Mouse (Mus musculus): Measurements from ENCODE around the gene Uqcr11. TPM values are rescaled to one million over a fixed set of nuclear protein-coding genes. Genes with fewer than 3 reads are reported as not detected.
A peak's percentile ranks its signal among the peaks of the same experiment; 100 is the strongest.

Uqcr11 gene
- polyA plus RNA-seq, 1 experiment from 2014 or later, result 659 TPM

- no peaks in the 10 kb centered on the region for H3K9me3 ChIP-seq (replicated peaks)
- H3K36me3 ChIP-seq, result no peaks in the 10 kb centered on the region
- peaks cover 12% of the 10 kb centered on the region; the same call in 1 of the 2 replicates for H3K4me1 ChIP-seq
- 2% methylated on average over 12 of the region's 12 CpGs for WGBS
- H3K27ac ChIP-seq (replicated peaks), result peak overlapping the region; percentile 60
- peak overlapping the region; percentile 35 for H3K4me3 ChIP-seq (replicated peaks)
- no peak overlapping the region for H3K9ac ChIP-seq
- ATAC-seq (ENCODE audit: insufficient number of reproducible peaks, low FRiP score, low TSS enrichment, low read depth), result peak; percentile 85
- peaks cover 4% of the 10 kb centered on the region; the same call in 1 of the 2 replicates for H3K27me3 ChIP-seq
- H3K4me2 ChIP-seq (replicated peaks), result peak overlapping the region; percentile 35
These were observed 35.1 kb downstream of the Uqcr11 start for GRCm38 (mm10) chr10:80371411-80371966.

- Histone ChIP-seq H3K9me3 (replicated peaks) (no peaks in the 10 kb centered on the region), H3K27ac (replicated peaks) (no peak overlapping the region), H3K4me3 (replicated peaks) (no peak overlapping the region), H3K4me1 (peaks cover 12% of the 10 kb centered on the region; the same call in 1 of the 2 replicates), H3K36me3 (no peaks in the 10 kb centered on the region), H3K9ac (no peak overlapping the region), H3K27me3 (peaks cover 4% of the 10 kb centered on the region; the same call in 1 of the 2 replicates), H3K4me2 (replicated peaks) (no peak overlapping the region)
- ATAC-seq (ENCODE audit: insufficient number of reproducible peaks, low FRiP score, low TSS enrichment, low read depth), result no peak
- 81% methylated on average over 21 of the region's 21 CpGs for WGBS
These were observed 36.5 kb downstream of the Uqcr11 start for GRCm38 (mm10) chr10:80369995-80370747.

DNA sequence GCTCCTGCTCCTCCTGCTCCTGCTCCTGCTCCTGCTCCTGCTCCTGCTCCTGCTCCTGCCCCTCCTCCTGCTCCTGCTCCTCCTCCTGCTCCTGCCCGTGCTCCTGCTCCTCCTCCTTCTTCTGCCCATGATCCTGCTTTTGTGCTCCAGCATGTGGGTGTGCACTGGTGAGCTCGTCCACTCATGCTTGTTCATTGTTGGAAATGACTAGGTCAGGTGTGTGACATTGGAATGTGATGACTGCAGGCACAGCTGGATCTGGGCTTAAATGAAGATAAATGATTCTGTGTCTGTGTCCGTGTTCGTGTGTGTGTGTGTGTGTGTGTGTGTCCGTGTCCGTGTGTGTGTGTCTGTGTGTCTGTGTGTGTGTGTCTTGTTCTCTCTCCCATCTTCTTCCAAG is 38.2 kb downstream of the Uqcr11 start:
- peaks cover 12% of the 10 kb centered on the region; the same call in 1 of the 2 replicates for H3K4me1 ChIP-seq
- H3K4me3 ChIP-seq (replicated peaks), result no peak overlapping the region
- H3K27me3 ChIP-seq, result peaks cover 13% of the 10 kb centered on the region; the same call in 1 of the 2 replicates
- no peak for ATAC-seq (ENCODE audit: insufficient number of reproducible peaks, low FRiP score, low TSS enrichment, low read depth)
- no peak overlapping the region for H3K9ac ChIP-seq
- no peaks in the 10 kb centered on the region for H3K36me3 ChIP-seq
- no peaks in the 10 kb centered on the region for H3K9me3 ChIP-seq (replicated peaks)
- H3K4me2 ChIP-seq (replicated peaks), result no peak overlapping the region
- H3K27ac ChIP-seq (replicated peaks), result no peak overlapping the region
- WGBS, result 82% methylated on average over 6 of the region's 6 CpGs

DNA sequence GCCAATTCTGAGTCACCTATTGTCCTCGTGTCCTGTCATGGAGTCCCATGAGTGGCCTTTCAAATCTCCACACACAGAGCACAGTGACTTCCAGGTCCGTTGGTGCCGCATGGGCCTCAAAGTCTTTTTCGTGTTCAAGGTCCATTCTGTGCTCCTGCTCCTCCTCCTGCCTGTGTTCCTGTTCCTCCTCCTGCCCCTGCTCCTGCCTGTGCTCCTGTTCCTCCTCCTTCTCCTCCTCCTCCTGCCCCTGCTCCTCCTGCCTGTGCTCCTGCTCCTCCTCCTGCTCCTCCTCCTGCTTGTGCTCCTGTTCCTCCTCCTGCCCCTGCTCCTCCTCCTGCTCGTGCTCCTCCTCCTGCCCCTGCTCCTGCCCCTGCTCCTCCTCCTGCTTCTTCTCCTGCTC is 38.7 kb downstream of the Uqcr11 start:
- Histone ChIP-seq H3K4me1 (peaks cover 12% of the 10 kb centered on the region; the same call in 1 of the 2 replicates), H3K4me3 (replicated peaks) (no peak overlapping the region)

DNA sequence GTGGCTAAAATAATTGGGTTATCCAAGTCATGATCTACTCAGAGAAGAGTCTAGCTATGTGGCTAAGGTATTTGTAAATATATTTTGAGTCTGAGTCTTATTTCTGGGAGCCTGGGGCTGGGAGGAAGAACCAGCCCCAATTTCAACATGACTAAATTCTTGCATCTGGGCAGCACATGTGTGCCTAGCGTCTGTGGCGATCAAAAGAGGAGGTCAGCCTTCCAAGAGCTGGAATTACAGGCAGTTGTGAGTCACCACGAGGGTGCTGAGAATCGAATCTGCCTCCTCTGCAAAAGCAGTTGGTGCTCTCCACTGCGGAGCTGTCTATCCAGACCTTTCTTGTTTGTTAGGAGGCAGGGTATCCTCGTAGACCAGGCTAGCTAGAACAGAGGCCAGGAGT is 40.9 kb downstream of the Uqcr11 start:
- H3K4me2 ChIP-seq (replicated peaks), result no peak overlapping the region
- no peak overlapping the region for H3K27ac ChIP-seq (replicated peaks)
- H3K36me3 ChIP-seq, result no peaks in the 10 kb centered on the region
- no peak overlapping the region for H3K9ac ChIP-seq
- H3K27me3 ChIP-seq, result peaks cover 17% of the 10 kb centered on the region; the same call in 1 of the 2 replicates
- WGBS, result 52% methylated on average over 6 of the region's 6 CpGs
- no peaks in the 10 kb centered on the region for H3K4me1 ChIP-seq
- H3K4me3 ChIP-seq (replicated peaks), result no peak overlapping the region
- ATAC-seq (ENCODE audit: insufficient number of reproducible peaks, low FRiP score, low TSS enrichment, low read depth), result no peak
- no peaks in the 10 kb centered on the region for H3K9me3 ChIP-seq (replicated peaks)

More for the DNA sequence above, 38.7 kb downstream of the Uqcr11 start:
- ATAC-seq (ENCODE audit: insufficient number of reproducible peaks, low FRiP score, low TSS enrichment, low read depth), result no peak
- Histone ChIP-seq H3K9ac (no peak overlapping the region), H3K36me3 (no peaks in the 10 kb centered on the region), H3K4me2 (replicated peaks) (no peak overlapping the region), H3K27me3 (peaks cover 13% of the 10 kb centered on the region; the same call in 1 of the 2 replicates), H3K27ac (replicated peaks) (no peak overlapping the region), H3K9me3 (replicated peaks) (no peaks in the 10 kb centered on the region)
- WGBS, result 47% methylated on average over 5 of the region's 5 CpGs

DNA sequence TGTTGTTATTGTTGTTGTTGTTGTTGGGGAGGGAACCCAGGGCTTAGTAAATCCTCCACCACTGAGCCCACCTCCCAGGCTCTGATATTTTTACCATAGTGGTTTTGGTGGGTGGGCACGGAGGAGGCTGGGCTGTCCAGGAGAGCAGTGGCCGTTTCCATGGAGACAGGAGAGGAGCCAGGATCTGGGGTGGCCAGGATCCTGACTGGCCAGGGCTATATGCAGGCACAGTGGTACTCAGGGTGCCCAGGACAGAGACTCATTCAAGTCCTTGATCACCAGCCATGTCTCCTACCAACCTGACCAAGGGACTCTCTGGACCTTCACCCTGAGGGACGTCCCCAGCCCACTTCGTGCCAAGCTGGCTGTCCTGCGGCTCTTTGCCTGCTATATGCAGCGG is 42.9 kb downstream of the Uqcr11 start:
- H3K36me3 ChIP-seq, result no peaks in the 10 kb centered on the region
- H3K9ac ChIP-seq, result no peak overlapping the region
- H3K9me3 ChIP-seq (replicated peaks), result no peaks in the 10 kb centered on the region
- peaks cover 32% of the 10 kb centered on the region for H3K27me3 ChIP-seq
- no peak for ATAC-seq (ENCODE audit: insufficient number of reproducible peaks, low FRiP score, low TSS enrichment, low read depth)
- H3K4me2 ChIP-seq (replicated peaks), result no peak overlapping the region
- no peaks in the 10 kb centered on the region for H3K4me1 ChIP-seq
- 45% methylated on average over 6 of the region's 6 CpGs for WGBS
- no peak overlapping the region for H3K27ac ChIP-seq (replicated peaks)
- H3K4me3 ChIP-seq (replicated peaks), result no peak overlapping the region

DNA sequence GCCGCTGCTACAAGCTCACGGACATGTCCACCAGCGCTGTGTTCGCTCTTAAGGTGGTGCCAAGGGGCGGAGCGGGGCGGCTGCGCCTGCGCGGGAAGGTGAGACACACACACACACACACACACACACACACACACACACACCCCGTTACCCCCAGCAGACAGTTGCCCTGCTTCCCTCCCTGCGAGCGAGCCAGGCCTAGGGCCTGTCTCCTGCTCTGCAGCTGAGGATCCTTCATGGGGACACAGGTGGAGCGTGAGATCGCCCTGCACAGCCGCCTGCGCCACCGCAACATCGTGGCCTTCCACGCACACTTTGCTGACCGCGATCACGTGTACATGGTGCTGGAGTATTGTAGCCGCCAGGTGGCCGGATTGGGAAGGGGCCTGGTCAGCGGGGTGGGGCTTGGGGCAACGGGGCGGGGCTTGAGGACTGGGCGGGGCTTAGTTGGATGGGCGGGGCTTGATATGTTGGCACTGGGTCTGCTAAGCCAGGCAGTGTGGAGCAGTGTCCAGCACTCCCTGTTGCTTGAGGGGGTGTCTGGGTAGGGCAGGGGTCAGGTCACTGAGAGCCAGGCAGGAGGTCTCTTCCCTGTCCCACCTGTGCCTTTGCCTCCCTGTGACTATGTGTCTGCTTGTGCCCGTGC is 48.5 kb downstream of the Uqcr11 start:
- H3K9me3 ChIP-seq (replicated peaks), result no peaks in the 10 kb centered on the region
- peaks cover 69% of the 10 kb centered on the region for H3K27me3 ChIP-seq
- peak overlapping the region; percentile 19 for H3K4me3 ChIP-seq (replicated peaks)
- no peaks in the 10 kb centered on the region for H3K36me3 ChIP-seq
- H3K9ac ChIP-seq, result no peak overlapping the region
- H3K4me1 ChIP-seq, result peaks cover 31% of the 10 kb centered on the region
- peak; percentile 27; the same call in 1 of the 2 replicates for ATAC-seq (ENCODE audit: insufficient number of reproducible peaks, low FRiP score, low TSS enrichment, low read depth)
- WGBS, result 7% methylated on average over 31 of the region's 31 CpGs
- no peak overlapping the region for H3K27ac ChIP-seq (replicated peaks)
- peak overlapping the region; percentile 51 for H3K4me2 ChIP-seq (replicated peaks)

- Histone ChIP-seq H3K4me2 (replicated peaks) (peak overlapping the region; percentile 51), H3K9me3 (replicated peaks) (no peaks in the 10 kb centered on the region), H3K9ac (no peak overlapping the region), H3K27ac (replicated peaks) (no peak overlapping the region), H3K27me3 (peaks cover 77% of the 10 kb centered on the region), H3K4me3 (replicated peaks) (0 out of 2 replicates have a peak overlapping the region, but pooled peaks have one; percentile 42), H3K4me1 (peaks cover 31% of the 10 kb centered on the region), H3K36me3 (no peaks in the 10 kb centered on the region)
- 33% methylated on average over 7 of the region's 7 CpGs for WGBS
- ATAC-seq (ENCODE audit: insufficient number of reproducible peaks, low FRiP score, low TSS enrichment, low read depth), result no peak
These were observed 49.3 kb downstream of the Uqcr11 start for GRCm38 (mm10) chr10:80357336-80357735.

GRCm38 (mm10) chr10:80356737-80357136 is 49.9 kb downstream of the Uqcr11 start:
- ATAC-seq (ENCODE audit: insufficient number of reproducible peaks, low FRiP score, low TSS enrichment, low read depth), result no peak
- H3K36me3 ChIP-seq, result no peaks in the 10 kb centered on the region
- H3K4me3 ChIP-seq (replicated peaks), result peak overlapping the region; percentile 42
- H3K4me1 ChIP-seq, result peaks cover 31% of the 10 kb centered on the region
- H3K27me3 ChIP-seq, result peaks cover 83% of the 10 kb centered on the region
- H3K9ac ChIP-seq, result no peak overlapping the region
- WGBS, result 2% methylated on average over 32 of the region's 34 CpGs
- peak overlapping the region; percentile 71 for H3K4me2 ChIP-seq (replicated peaks)
- H3K27ac ChIP-seq (replicated peaks), result no peak overlapping the region
- no peaks in the 10 kb centered on the region for H3K9me3 ChIP-seq (replicated peaks)

DNA sequence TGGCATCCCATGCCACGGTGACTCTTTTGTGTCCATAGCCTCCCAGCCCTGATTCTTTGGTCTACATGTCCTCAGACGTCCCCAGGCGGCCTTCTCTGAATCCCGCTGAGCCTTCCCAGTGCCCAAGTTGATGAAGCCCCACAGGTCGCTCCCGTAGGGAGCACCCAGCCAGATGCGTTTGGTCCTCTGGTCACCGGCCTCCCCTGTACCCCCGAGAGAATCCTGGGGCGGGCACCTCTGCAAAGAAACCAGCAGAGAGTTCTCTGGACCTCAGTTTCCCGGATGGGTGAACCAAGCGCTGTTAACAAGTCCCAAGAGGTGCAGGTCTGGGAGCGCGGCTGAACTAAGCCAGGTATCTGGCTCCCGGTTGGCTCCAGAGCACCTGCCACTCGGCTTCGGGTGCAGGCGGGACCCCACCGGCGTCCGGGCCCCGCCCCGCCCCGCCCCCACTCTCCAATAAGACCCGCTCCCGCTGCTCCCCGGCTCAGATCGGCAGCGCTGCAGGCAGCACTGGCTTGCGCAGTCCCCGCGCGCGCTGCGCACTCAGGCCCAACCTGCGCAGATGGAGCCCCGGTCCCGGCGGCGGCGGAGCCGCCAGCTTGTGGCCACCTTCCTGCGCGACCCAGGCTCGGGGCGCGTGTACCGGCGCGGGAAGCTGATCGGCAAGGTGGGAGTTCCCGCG is 50.5 kb downstream of the Uqcr11 start, which contains the start of gene Plk5:
Plk5 (plus strand) TSS at position 459 of the 682 bp plus-strand sequence.
- Histone ChIP-seq H3K36me3 (no peaks in the 10 kb centered on the region), H3K4me2 (replicated peaks) (peak within 1 kb of the TSS; percentile 71), H3K4me3 (replicated peaks) (peak within 1 kb of the TSS; percentile 42), H3K9ac (no peak within 1 kb of the TSS), H3K4me1 (peaks cover 31% of the 10 kb centered on the region), H3K9me3 (replicated peaks) (no peaks in the 10 kb centered on the region), H3K27me3 (peaks cover 87% of the 10 kb centered on the region), H3K27ac (replicated peaks) (no peak within 1 kb of the TSS)
- ATAC-seq (ENCODE audit: insufficient number of reproducible peaks, low FRiP score, low TSS enrichment, low read depth), result no peak
- 1% methylated on average over 53 of the region's 53 CpGs for WGBS

DNA sequence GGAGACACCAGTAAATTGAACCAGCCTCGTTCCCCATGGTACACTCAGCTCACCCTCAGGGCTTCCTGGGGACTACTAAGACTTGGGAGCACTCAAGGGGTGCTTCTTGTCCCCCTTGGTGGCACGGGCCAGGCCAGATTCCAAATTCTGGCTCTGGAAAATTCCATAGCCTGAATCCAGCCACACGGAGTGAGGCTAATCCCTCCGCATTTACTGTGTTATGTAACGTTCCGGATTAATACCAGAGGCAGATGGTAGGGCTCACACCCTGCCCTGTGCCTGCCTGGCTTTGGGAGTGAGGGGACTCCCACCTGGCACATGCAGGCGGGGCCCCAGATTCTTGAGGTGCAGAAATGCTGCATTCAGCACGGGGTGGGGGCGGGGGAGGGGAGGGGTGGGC is 51.2 kb downstream of the Uqcr11 start:
- Histone ChIP-seq H3K36me3 (no peaks in the 10 kb centered on the region), H3K4me1 (peaks cover 33% of the 10 kb centered on the region), H3K9ac (no peak overlapping the region), H3K9me3 (replicated peaks) (no peaks in the 10 kb centered on the region), H3K27me3 (peaks cover 89% of the 10 kb centered on the region), H3K27ac (replicated peaks) (no peak overlapping the region), H3K4me3 (replicated peaks) (no peak overlapping the region), H3K4me2 (replicated peaks) (no peak overlapping the region)
- 8% methylated on average over 9 of the region's 9 CpGs for WGBS
- ATAC-seq (ENCODE audit: insufficient number of reproducible peaks, low FRiP score, low TSS enrichment, low read depth), result no peak
